Mouse (Mus musculus): Measurements from ENCODE around the gene Atp6v0c. TPM values are rescaled to one million over a fixed set of nuclear protein-coding genes. Genes with fewer than 3 reads are reported as not detected.

The Atp6v0c gene
- polyA plus RNA-seq, 1 experiment from 2014 or later = 1,362 TPM

GRCm38 (mm10) chr17:24155742-24156141, 13.8 kb downstream of the Atp6v0c start:
- TF ChIP-seq CTCF (IDR thresholded peaks at IDR 0.05; ENCODE audit: low read depth) = no peak
- WGBS = 90% methylated on average over 9 of the region's 9 CpGs
- no peak for ATAC-seq
- no peak overlapping the region for H3K9ac ChIP-seq (ENCODE audit: low read depth, low read length)
- H3K9me3 ChIP-seq (ENCODE audit: control insufficient read depth) = no peaks in the 10 kb centered on the region
- peaks cover 35% of the 10 kb centered on the region for H3K36me3 ChIP-seq (ENCODE audit: control insufficient read depth, insufficient read depth)
- H3K4me2 ChIP-seq (replicated peaks; ENCODE audit: low read depth) = no peak overlapping the region
- peaks cover 3% of the 10 kb centered on the region; the same call in 1 of the 2 replicates for H3K4me1 ChIP-seq (replicated peaks; ENCODE audit: control insufficient read depth, insufficient read depth, low read length)
- no peak overlapping the region for H3K4me3 ChIP-seq (ENCODE audit: low read depth, low read length)
- no peaks in the 10 kb centered on the region for H3K27me3 ChIP-seq (replicated peaks; ENCODE audit: control insufficient read depth, insufficient read depth, low read length)
- no peak overlapping the region for H3K27ac ChIP-seq (ENCODE audit: low read depth, low read length)

- peak; percentile 21; the same call in 1 of the 2 replicates for TF ChIP-seq CTCF (IDR thresholded peaks at IDR 0.05; ENCODE audit: low read depth)
- no peak overlapping the region for H3K9ac ChIP-seq (ENCODE audit: low read depth, low read length)
- H3K9me3 ChIP-seq (ENCODE audit: control insufficient read depth) = no peaks in the 10 kb centered on the region
- WGBS = 54% methylated on average over 3 of the region's 3 CpGs
- H3K27ac ChIP-seq (ENCODE audit: low read depth, low read length) = no peak overlapping the region
- ATAC-seq = 0 out of 2 replicates have a peak, but pooled peaks have one; percentile 7
- H3K36me3 ChIP-seq (ENCODE audit: control insufficient read depth, insufficient read depth) = peaks cover 35% of the 10 kb centered on the region
- H3K4me1 ChIP-seq (replicated peaks; ENCODE audit: control insufficient read depth, insufficient read depth, low read length) = peaks cover 3% of the 10 kb centered on the region; the same call in 1 of the 2 replicates
- no peak overlapping the region for H3K4me2 ChIP-seq (replicated peaks; ENCODE audit: low read depth)
- H3K27me3 ChIP-seq (replicated peaks; ENCODE audit: control insufficient read depth, insufficient read depth, low read length) = no peaks in the 10 kb centered on the region
- no peak overlapping the region for H3K4me3 ChIP-seq (ENCODE audit: low read depth, low read length)
Measured at GRCm38 (mm10) chr17:24154463-24154862, 15.0 kb downstream of the Atp6v0c start.

- Histone ChIP-seq H3K4me3 (ENCODE audit: low read depth, low read length) (peak overlapping the region; percentile 34), H3K36me3 (ENCODE audit: control insufficient read depth, insufficient read depth) (peaks cover 23% of the 10 kb centered on the region; the same call in 1 of the 2 replicates), H3K9ac (ENCODE audit: low read depth, low read length) (no peak overlapping the region), H3K27me3 (replicated peaks; ENCODE audit: control insufficient read depth, insufficient read depth, low read length) (no peaks in the 10 kb centered on the region), H3K9me3 (ENCODE audit: control insufficient read depth) (no peaks in the 10 kb centered on the region), H3K4me2 (replicated peaks; ENCODE audit: low read depth) (peak overlapping the region; percentile 75), H3K27ac (ENCODE audit: low read depth, low read length) (no peak overlapping the region), H3K4me1 (replicated peaks; ENCODE audit: control insufficient read depth, insufficient read depth, low read length) (peaks cover 3% of the 10 kb centered on the region; the same call in 1 of the 2 replicates)
- peak; percentile 88 for ATAC-seq
- 1% methylated on average over 26 of the region's 26 CpGs for WGBS
- TF ChIP-seq CTCF (IDR thresholded peaks at IDR 0.05; ENCODE audit: low read depth) = peak; percentile 96
Measured at GRCm38 (mm10) chr17:24151890-24152563, 17.5 kb downstream of the Atp6v0c start.

GRCm38 (mm10) chr17:24151382-24151781, 18.1 kb downstream of the Atp6v0c start:
- H3K9me3 ChIP-seq (ENCODE audit: control insufficient read depth) = no peaks in the 10 kb centered on the region
- no peak for ATAC-seq
- WGBS = 14% methylated on average over 7 of the region's 7 CpGs
- no peak for TF ChIP-seq CTCF (IDR thresholded peaks at IDR 0.05; ENCODE audit: low read depth)
- H3K27ac ChIP-seq (ENCODE audit: low read depth, low read length) = no peak overlapping the region
- H3K4me1 ChIP-seq (replicated peaks; ENCODE audit: control insufficient read depth, insufficient read depth, low read length) = peaks cover 3% of the 10 kb centered on the region; the same call in 1 of the 2 replicates
- H3K27me3 ChIP-seq (replicated peaks; ENCODE audit: control insufficient read depth, insufficient read depth, low read length) = no peaks in the 10 kb centered on the region
- H3K9ac ChIP-seq (ENCODE audit: low read depth, low read length) = no peak overlapping the region
- no peak overlapping the region; the same call in 1 of the 2 replicates for H3K4me3 ChIP-seq (ENCODE audit: low read depth, low read length)
- peak overlapping the region; percentile 75 for H3K4me2 ChIP-seq (replicated peaks; ENCODE audit: low read depth)
- peaks cover 16% of the 10 kb centered on the region; the same call in 1 of the 2 replicates for H3K36me3 ChIP-seq (ENCODE audit: control insufficient read depth, insufficient read depth)

- H3K36me3 ChIP-seq (ENCODE audit: control insufficient read depth, insufficient read depth) = peaks cover 11% of the 10 kb centered on the region; the same call in 1 of the 2 replicates
- H3K4me2 ChIP-seq (replicated peaks; ENCODE audit: low read depth) = peak within 1 kb of the TSS; percentile 75
- no peak within 1 kb of the TSS for H3K27ac ChIP-seq (ENCODE audit: low read depth, low read length)
- TF ChIP-seq CTCF (IDR thresholded peaks at IDR 0.05; ENCODE audit: low read depth) = no peak
- no peaks in the 10 kb centered on the region for H3K9me3 ChIP-seq (ENCODE audit: control insufficient read depth)
- no peaks in the 10 kb centered on the region for H3K27me3 ChIP-seq (replicated peaks; ENCODE audit: control insufficient read depth, insufficient read depth, low read length)
- WGBS = 79% methylated on average over 2 of the region's 2 CpGs
- no peak within 1 kb of the TSS for H3K9ac ChIP-seq (ENCODE audit: low read depth, low read length)
- no peak for ATAC-seq
- H3K4me1 ChIP-seq (replicated peaks; ENCODE audit: control insufficient read depth, insufficient read depth, low read length) = peaks cover 3% of the 10 kb centered on the region; the same call in 1 of the 2 replicates
- H3K4me3 ChIP-seq (ENCODE audit: low read depth, low read length) = peak within 1 kb of the TSS; percentile 34
Measured at GRCm38 (mm10) chr17:24150824-24151223, 18.7 kb downstream of the Atp6v0c start, which contains the start of gene Pdpk1. Pdpk1 (minus strand) TSS chr17:24150924.

- Histone ChIP-seq H3K27ac (ENCODE audit: low read depth, low read length) (no peak overlapping the region), H3K4me2 (replicated peaks; ENCODE audit: low read depth) (no peak overlapping the region), H3K9ac (ENCODE audit: low read depth, low read length) (no peak overlapping the region), H3K4me3 (ENCODE audit: low read depth, low read length) (no peak overlapping the region), H3K4me1 (replicated peaks; ENCODE audit: control insufficient read depth, insufficient read depth, low read length) (peaks cover 3% of the 10 kb centered on the region; the same call in 1 of the 2 replicates), H3K9me3 (ENCODE audit: control insufficient read depth) (no peaks in the 10 kb centered on the region), H3K36me3 (ENCODE audit: control insufficient read depth, insufficient read depth) (no peaks in the 10 kb centered on the region), H3K27me3 (replicated peaks; ENCODE audit: control insufficient read depth, insufficient read depth, low read length) (no peaks in the 10 kb centered on the region)
- no peak for ATAC-seq
- no peak for TF ChIP-seq CTCF (IDR thresholded peaks at IDR 0.05; ENCODE audit: low read depth)
- WGBS = 91% methylated on average over 7 of the region's 7 CpGs
Measured at GRCm38 (mm10) chr17:24149421-24149820, 20.1 kb downstream of the Atp6v0c start.
